Mouse (Mus musculus) adrenal gland, postnatal 4 days (tissue): ENCODE data around the gene Ptprc. TPM values are rescaled to one million over a fixed set of nuclear protein-coding genes. Genes with fewer than 3 reads are reported as not detected.
A peak's percentile ranks its signal among the peaks of the same experiment; 100 is the strongest.

ENCODE experiments used
- DNase-seq, 2 experiments: peaks; one replicate each; pipeline ENCODE4 v3.0.0; 2021 to 2022; ENCODE audit warnings: low spot score in 2 of 2, mixed read lengths in 2 of 2
- total RNA-seq, 2 experiments: library from RNA; stranded (reverse); gene quantifications; 2 replicates each; pipeline ENCODE4 v1.2.3; 2021

Ptprc gene
- total RNA-seq, 2 experiments from 2014 or later: 7.4 to 7.6 TPM

DNA sequence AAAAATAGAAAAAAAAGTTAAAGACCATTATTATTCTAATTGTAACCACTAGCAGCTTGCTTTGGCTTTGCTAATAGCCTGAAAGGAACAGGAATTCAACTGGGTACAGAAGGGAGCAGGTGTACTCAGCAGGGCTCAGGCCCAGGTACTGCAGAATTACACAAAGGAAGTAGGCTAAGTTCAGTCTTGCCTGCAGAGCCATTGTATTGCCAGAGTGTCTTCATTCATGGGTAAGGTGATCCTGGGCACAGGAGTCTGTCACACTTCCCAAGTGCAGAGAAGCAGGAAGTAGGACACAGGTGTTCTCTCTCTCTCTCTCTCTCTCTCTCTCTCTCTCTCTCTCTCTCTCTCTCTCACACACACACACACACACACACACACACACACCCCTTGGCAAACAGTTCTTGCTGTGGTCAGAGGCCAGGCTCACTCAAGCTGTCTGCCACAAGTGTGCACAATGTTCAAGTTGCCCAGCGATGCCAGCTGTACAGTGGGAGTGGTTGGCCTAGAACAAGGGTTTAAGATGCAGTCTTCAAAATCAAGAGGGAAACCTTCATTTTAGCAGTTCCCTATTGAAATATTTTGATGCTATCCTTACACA, 21.2 kb downstream of the Ptprc start:
- DNase-seq: no peak

DNA sequence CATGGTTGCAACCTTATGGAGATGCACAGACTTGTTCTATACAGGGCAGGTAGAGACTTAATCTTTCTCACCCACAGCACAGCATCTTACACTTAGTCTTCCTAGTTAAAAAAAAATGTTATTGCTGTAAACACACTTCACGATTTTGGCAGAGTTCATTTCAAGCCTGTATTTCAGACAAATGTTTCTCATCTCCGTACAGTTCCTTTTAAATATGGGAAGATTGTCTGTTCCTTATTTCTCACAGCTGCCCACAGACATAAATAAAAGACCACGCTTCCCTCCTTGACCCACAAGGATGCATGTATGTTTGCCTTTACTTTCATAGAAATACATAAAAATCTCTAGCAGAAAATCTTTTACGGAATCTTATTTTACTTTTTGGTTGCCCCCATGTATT, 22.4 kb downstream of the Ptprc start:
- no peak for DNase-seq

DNA sequence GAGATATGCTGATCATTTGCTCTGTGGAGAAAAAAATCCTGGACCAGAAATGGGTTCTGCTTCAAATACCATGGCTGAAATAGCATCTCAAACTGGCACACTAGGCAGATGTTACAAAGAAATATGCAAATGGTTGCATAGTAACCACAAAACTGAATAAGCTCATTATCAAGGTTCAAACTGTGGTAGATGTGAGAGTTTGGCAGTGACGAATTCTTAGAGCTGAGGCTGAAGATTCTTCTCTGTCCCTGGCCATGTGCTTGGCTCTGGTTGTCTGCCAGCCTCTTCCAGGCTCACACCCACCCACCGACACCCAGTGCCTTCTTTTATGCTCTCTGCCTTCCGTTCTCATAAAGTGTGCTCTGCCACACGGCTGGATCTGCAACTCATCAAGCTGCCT, 26.7 kb downstream of the Ptprc start:
- no peak for DNase-seq

DNA sequence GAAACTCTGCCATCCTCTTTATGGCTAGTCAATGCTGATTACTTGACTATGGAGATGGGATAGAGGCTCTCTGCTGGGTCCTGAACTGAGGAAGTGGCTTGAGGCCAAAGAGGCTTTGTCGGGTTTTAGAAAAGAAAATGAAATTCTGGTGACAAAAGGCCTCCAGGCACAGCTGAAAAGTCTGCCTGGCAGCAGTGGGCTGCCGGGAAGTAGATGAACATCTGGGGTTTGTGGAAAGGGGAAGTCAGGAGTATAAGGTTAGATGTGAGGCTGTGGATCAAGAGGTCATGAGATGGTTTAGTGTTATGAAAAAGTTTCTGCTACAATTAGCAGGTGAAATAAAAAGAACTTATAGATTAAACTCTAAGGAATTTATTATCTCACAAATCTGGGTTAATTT, 29.9 kb downstream of the Ptprc start:
- DNase-seq: no peak

DNA sequence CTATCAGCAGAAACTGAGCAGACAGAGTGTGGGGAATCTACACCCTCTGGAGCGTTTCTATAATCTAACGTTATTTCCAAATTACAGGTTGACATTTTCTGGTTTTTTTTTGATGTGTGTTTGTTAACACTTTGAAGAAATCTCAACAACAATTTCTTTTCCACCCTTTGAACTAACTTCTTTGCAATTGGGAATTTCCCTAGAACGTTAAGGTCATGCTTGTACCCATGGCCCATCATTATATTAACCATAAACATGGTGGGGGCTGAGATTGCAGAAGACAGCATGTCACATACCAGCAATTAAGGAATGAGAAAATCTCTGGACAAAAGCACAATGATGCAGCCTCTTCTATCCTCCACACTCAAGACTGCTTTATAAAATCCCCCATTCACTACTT, 30.4 kb downstream of the Ptprc start:
- DNase-seq: no peak

DNA sequence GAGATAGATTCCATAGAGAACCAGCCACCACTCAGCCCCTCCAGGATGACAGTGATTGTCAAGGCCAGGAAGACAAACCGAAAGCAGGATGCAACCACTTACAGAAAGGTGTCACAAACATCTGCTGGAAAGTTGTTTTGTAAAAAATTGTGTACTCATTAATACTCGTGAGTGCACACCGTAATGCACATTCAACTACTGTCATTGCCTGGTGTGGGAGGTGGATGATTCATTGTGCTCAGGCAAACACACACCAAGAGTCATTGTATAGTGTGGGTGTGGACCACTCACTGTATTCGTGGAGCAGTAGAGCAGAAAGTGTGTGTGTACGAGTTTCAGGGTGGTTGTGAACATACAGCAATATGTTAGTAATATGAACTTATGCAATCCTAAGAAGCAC, 31.1 kb downstream of the Ptprc start:
- no peak for DNase-seq

DNA sequence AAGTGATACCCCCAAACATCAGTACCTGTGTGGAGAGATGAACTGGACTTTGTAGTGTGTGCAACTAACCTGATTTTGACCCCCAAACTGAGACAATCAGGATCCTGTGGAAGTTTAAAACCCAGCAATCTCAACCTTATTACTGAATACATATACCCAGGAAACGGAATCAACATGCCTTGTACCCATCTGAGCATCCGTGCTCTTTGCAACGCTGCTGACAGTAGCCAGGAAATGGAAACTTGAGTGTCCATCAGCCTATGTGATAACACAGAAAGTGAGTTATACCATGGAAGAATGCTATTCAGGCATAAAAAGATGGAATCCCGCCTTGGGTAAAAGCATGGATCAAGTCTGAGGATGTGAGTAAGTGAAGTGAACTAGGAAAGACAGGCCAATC, 34.7 kb downstream of the Ptprc start:
- no peak for DNase-seq

DNA sequence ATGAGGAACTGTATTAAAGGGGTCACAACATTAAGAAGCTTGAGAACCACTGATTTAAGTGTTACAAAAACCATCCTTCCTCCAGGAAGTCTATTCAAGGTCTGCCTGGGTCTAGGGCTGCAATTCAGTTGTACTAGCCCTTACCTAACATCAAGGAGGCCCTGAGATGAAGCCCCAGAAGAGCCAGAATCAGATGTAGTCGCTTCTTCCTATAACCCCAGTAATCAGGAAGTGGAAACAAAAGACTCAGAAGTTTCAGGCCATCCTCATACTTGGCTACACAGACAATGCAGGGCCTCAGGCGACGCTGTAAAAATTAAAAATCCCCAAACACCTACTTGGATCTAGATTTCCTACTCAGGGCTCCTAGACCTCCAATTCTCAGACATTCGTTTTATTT, 37.8 kb downstream of the Ptprc start:
- no peak for DNase-seq

DNA sequence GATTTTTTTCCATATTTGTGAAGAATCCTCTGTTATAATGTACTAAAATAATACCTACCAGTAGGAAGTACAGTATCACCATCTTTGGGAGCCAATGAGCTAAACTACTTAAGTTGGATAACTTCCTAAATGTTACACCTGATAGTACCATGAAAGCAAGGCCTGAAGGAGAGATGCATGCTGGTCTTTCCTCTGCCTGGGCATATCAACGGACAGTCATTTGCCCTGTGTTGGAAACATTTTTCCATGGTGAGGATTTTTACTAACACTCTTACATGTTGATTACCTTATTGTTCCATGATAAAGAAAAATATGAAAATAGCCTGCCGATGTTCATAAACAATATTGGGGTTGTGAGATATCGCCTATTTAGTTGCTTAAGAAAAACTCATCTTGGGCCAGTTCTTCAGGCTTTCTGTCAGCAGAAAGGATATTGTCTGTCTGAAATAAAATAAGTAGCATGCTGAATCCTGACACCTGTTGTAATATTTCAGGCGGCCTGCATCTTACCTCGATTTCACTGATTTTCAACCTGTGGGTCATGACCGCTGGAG, 38.4 kb downstream of the Ptprc start:
- no peak for DNase-seq

DNA sequence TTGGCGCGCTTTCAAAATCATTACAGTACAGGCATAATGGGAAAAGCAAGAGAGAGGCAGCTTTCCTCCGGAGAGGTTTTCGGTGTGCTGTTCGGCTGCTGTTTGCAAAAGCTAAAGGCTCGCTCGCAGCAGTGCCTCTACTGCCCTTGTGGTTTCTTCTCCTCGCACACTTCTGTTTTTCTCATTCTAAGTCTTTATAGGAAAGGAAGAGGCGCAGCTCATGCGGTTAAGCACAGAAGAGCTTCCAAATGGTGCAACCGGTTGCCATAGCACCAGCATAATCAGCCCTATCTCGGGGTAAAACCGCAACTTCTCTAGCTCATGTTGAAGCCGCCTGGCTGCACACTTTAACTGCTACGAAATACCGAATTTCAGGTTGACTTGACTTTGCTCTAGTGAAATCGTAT, 39.1 kb downstream of the Ptprc start:
- peak in 1 of 2 experiments; percentile 5 for DNase-seq

DNA sequence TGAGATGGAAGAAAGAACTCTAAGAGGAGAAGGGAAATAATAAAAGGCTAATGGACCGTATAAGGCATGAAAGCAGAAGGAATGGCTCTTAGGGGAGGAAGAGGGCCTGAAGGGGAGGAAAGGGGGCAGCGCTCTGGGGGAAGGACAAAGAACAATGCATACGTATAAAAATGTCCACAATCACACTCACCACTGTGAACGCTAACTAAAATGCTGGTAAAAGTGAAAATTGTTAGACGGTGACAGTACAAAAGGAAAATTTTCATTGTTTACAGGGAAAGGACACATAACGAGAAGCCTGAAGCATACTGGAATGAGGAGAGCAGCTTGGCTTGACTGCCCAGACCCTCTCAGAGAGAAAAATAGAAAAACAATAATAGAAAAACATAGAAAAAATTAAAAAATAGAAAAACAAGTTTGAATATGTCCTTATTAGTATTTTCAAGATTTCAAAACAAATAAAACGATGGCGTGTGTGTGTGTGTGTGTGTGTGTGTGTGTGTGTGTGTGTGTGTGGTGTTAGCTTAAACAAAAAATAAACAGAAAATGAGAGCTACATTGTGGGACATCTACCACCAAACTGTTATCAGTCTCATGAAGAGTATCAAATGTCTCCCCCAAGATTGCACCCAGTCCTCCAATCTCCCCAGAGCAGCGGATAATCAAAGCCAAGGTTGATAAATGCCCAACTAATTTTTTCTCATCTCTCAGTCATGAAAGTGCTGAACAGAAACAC, 39.7 kb downstream of the Ptprc start:
- DNase-seq: no peak

DNA sequence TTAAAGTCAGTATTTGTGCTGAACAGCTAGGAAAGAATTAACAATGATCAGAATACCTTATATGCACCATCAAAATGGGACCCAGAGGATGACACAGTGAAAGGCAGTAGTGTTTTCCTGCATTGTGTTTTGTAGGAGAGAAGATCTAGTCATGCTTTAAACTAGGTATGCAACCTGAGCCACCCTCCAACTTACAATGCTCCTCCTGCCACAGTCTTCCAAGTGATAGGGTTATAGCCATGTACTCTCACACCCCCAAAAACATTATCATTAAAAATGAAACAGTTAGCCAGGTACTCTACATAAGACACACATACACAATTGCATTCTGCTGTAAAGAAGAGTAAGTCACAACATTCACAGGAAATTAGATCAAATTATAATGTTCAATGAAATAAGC, 40.4 kb downstream of the Ptprc start:
- no peak for DNase-seq

DNA sequence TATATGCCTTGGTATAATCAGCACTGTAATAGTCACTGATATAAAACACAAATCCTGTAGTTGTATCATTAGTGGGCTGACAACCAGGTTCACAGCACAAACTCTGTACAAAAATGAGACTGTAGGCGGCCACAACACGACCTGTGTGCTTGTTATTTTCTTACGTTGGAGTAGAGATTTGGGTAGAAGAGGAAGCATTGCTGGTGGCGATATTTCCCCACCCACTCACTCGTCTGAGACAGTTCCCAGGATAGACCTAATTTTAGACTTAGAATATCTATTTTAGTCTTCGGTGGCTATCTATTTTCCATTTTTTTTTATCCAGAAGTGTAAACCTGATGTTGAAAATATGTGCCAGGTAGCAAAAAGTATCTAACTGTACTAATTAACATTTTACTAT, 41.2 kb downstream of the Ptprc start:
- DNase-seq: no peak

DNA sequence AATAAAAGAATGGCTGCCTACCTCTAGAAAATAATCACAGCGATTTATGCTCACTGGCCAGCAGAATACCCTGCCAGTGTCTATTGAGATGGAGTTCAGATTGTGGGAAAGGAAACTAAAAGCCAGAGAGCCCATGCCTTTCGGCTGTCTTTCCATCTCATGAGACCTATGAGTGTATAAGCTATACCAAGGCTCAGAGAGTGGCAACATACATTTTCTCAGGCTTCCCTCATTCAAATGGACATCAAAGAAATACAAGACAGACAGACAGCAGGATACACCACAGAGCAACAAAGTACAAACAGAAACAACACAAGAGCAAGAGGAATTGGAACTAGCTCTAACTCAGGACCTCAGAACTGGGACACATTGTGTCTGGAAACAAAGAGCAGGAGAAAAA, 43.8 kb downstream of the Ptprc start:
- no peak for DNase-seq

DNA sequence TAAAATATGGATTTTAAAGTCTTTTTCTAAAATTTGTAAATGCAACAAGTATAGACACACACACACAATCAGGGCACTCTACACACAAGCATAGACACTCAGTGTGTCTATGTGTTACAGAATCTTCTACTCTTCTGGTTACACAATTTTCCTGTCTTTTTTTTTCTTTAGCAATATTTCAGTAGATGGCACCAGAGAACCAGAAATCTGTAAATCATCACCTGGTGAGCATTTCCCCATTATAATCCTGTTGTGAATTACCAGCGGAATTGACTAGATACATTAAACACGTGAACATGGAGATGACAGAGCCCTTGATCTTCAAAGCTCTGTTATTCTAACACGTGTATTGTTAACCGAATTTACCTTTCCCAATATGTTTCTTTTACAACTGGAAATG, 45.4 kb downstream of the Ptprc start:
- no peak for DNase-seq

DNA sequence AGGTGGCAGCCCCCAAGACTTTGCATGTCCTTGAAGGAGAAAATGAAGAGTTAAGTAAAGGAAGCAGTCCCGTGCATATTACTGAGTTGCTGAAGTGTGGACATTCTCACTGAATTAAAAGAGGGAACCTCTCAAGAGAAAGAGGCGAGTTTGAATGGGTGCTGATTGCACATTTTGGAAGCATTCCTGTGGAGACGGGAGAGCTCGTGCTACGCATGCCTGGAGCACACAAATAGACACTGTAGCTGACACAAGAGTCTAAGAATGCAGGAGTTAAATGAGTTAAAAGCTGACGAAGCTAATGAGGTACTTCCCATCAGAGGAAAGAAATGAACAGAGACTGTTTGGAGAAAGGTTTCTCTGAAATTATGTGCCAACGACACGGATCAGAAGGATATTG, 48.7 kb downstream of the Ptprc start:
- DNase-seq: no peak

DNA sequence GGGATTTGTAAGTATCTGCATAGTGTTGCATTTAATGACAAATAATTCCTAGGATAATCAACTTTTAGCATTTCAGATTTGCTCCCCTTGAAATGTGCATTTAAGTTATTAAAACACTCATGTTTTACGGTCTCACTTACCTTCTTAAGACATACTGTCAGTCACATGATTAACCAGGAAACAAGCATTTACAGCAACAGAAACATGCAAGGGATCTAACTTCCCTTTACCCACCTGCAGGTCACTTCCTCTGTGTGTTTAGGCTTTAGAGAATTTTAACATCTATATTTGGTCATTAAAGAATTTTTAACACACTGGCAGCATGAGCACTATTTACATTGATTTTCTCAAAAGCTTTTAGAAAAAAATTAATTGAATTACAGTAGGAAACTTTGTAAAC, 50.2 kb downstream of the Ptprc start:
- no peak for DNase-seq

DNA sequence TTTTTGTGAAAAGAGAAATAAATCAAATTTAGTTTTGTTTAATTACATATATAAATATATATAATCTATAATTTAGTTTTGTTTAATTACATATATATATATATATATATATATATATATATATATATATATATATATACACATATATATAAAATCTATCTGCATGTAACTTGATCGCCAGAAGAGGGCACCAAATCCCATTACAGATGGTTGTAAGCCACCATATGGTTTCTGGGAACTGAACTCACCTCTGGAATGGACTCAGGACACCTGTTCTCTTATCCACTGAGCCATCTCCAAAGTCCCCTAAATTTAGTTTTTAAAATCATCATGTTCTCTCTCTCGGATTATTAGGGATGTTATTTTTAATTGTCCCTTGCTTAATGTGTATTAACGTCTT, 51.6 kb downstream of the Ptprc start:
- no peak for DNase-seq

DNA sequence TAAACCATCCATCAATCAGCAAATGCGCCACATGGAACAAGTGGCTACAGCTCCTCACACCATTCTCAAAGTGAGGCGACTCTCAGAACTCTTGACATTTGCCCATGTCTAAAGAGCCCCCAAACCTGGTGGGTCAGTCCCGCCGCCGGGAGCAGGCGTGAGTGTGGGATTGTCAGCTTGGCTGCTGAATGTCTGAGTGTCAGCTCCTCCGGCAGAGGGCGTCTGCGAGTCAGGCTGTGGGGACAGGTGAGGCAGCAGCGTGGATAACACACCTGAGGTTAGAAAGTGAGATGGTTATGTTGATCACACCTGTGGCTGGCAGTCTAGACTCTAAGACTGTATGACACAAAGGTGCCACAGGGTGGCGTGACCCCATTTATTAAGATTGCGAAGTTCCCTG, 55.6 kb downstream of the Ptprc start:
- DNase-seq: no peak

DNA sequence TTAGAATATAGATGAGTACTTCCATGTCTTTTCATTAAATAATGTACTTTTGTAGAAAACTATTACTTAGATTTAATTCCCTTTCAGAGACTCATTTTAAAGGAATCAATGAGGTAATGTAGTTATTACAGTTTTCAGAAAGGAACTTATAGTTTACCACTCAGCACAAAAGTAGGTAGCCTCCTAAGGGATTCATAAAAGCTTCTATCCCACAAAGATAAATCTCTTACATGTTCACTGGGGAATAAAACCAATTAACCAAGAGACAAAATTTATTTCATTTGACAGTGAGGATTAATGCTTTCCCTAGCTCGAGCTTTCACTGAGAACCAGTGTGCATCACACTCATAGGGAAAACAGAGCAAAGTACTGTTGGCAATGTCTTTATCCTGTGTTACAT, 82.3 kb downstream of the Ptprc start:
- DNase-seq: no peak

DNA sequence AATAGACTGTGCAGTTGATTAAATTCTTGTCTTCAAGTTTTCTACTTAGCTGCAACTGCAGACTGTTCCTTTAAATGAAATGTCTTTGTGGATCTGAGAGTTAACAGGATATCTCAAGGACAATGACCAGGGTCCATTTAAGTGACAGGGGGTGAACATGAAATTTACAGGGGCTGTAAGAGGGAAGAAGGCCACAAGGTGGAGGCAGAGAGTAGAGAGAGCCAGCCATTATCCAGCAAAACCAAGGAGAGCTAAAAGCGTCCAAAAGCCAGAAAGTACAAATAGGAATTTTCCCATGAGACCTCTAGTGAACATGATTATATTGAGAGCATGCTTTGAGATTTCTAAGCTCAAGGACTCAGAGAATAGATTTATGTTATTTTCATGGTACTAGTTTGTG, 89.7 kb downstream of the Ptprc start:
- DNase-seq: no peak

DNA sequence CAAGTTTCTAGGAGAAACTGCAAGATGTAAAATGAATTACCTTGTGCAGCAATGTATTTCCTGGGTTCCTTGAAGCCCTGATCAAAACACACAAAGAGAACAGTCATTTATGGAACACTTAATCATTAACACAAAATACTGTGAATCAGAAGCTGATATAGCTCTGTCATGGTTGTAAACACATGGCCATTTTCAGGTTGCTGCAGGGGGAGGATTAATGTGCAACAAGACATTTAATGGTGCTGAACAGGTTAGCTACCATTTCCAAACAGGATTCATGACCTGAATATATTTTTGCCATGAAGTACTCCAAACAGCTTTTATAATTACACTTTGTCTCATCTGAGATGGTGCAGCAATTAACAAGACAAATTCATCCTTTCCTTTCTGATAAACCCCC, 91.8 kb downstream of the Ptprc start:
- DNase-seq: no peak

DNA sequence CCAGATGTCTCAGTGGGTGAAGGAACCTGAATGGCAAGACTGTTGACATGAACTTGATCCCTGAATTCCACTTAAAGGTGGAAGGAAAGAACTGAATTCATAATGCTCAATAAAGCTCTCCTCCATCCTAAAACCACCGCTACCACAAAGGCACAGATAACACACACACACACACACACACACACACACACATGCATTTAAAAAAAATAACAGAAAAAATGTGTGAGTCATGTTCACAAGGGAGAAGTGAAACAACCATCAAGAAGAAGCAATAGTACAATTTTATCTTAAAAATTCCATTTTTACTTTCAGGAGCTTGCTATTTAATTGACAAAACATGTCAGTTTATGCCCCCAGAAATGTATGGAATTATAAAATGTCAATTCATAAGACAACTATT, 95.2 kb downstream of the Ptprc start:
- DNase-seq: no peak
